Mouse (Mus musculus): ENCODE results near the gene Ate1.

- TF ChIP-seq CTCF (conservative IDR thresholded peaks at IDR 0.05; ENCODE audit: insufficient read depth, insufficient read length, low read depth, low read length), result peak; percentile 97
- no peak for TF ChIP-seq POLR2A (IDR thresholded peaks at IDR 0.05; ENCODE audit: low read depth, low read length)
Measured at GRCm38 (mm10) chr7:130533316-130534260, 13.4 kb upstream of the Ate1 start.
